Mouse (Mus musculus): ENCODE measurements around the gene Apobec4. TPM values are rescaled to one million over a fixed set of nuclear protein-coding genes. Genes with fewer than 3 reads are reported as not detected.
A peak's percentile ranks its signal among the peaks of the same experiment; 100 is the strongest.
"Not testable (repeated sequence)": the region's sequence is repeated elsewhere in the genome, so short reads cannot be mapped to it uniquely, and the experiment has no call there.

Gene Apobec4
- polyA plus RNA-seq, 1 experiment from 2014 or later, result not detected

DNA sequence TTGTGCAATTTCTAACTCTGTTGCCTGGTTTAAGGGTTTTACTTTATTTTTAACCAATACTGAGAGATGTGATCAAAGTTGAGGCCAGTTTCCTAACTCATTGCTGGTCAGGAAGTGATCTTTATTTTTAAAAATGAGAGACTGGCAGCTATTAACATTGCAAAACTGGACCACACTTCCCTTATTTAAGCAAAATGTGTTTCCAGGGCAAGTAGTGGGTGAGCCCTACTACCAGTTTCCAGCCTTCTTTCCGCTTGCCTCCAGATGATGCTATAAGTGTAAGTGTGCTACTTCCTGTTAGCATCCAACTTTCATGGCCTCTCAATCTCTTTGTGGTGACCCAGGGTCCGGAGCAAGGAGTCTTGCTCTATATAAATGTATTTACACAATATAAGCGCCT is 24.2 kb downstream of the Apobec4 start:
- WGBS, result 97% methylated on average over 3 of the region's 3 CpGs
- not testable (repeated sequence) for H3K4me1 ChIP-seq; H3K9me3 ChIP-seq; H3K27ac ChIP-seq; H3K4me3 ChIP-seq; H3K27me3 ChIP-seq (ENCODE audit: poor library complexity, severe bottlenecking); DNase-seq (ENCODE audit: extremely low spot score, low spot score)
- peaks cover 65% of the 10 kb centered on the region for H3K36me3 ChIP-seq (replicated peaks)

GRCm38 (mm10) chr1:152779071-152779737 is 28.9 kb downstream of the Apobec4 start:
- DNase-seq (ENCODE audit: extremely low spot score, low spot score), result peak; percentile 64
- Histone ChIP-seq H3K27ac (no peak overlapping the region), H3K4me3 (no peak overlapping the region), H3K4me1 (0 out of 2 replicates have a peak, but pooled peaks cover 2% of the 10 kb centered on the region), H3K27me3 (ENCODE audit: poor library complexity, severe bottlenecking) (no peaks in the 10 kb centered on the region), H3K36me3 (replicated peaks) (peaks cover 21% of the 10 kb centered on the region), H3K9me3 (no peaks in the 10 kb centered on the region)
- 37% methylated on average over 10 of the region's 10 CpGs for WGBS

- Histone ChIP-seq H3K4me1 (peaks cover 15% of the 10 kb centered on the region), H3K9me3 (no peaks in the 10 kb centered on the region), H3K27me3 (ENCODE audit: poor library complexity, severe bottlenecking) (no peaks in the 10 kb centered on the region), H3K36me3 (replicated peaks) (no peaks in the 10 kb centered on the region), H3K27ac (no peak overlapping the region), H3K4me3 (no peak overlapping the region)
- DNase-seq (ENCODE audit: extremely low spot score, low spot score), result no peak
- 96% methylated on average over 8 of the region's 8 CpGs for WGBS
These were observed 34.3 kb downstream of the Apobec4 start for GRCm38 (mm10) chr1:152784620-152785019.

DNA sequence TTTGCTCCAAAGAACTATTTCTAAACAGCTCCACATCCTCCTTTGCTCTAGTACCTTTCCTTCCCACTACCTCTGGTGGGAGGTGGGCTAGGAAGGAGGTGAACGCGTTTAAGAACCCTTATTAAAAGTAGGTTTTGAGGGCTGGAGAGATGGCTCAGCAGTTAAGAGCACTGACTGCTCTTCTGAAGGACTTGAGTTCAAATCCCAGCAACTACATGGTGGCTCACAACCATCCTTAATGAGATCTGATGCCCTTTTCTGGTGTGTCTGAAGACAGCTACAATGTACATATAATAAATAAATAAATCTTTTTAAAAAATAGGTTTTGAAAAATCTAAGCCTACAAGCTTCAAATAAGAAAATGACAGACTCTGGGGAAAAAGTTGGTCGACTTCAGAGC is 35.1 kb downstream of the Apobec4 start:
- not testable (repeated sequence) for H3K36me3 ChIP-seq (replicated peaks); H3K9me3 ChIP-seq; H3K27ac ChIP-seq; H3K4me3 ChIP-seq; DNase-seq (ENCODE audit: extremely low spot score, low spot score); H3K27me3 ChIP-seq (ENCODE audit: poor library complexity, severe bottlenecking)
- 91% methylated on average over 3 of the region's 3 CpGs for WGBS
- H3K4me1 ChIP-seq, result peaks cover 18% of the 10 kb centered on the region

GRCm38 (mm10) chr1:152786953-152787352 is 36.6 kb downstream of the Apobec4 start:
- no peaks in the 10 kb centered on the region for H3K27me3 ChIP-seq (ENCODE audit: poor library complexity, severe bottlenecking)
- peaks cover 33% of the 10 kb centered on the region for H3K4me1 ChIP-seq
- DNase-seq (ENCODE audit: extremely low spot score, low spot score), result no peak
- peaks cover 3% of the 10 kb centered on the region; the same call in 1 of the 2 replicates for H3K9me3 ChIP-seq
- H3K4me3 ChIP-seq, result no peak overlapping the region
- no peaks in the 10 kb centered on the region for H3K36me3 ChIP-seq (replicated peaks)
- H3K27ac ChIP-seq, result no peak overlapping the region
- 86% methylated on average over 4 of the region's 4 CpGs for WGBS

DNA sequence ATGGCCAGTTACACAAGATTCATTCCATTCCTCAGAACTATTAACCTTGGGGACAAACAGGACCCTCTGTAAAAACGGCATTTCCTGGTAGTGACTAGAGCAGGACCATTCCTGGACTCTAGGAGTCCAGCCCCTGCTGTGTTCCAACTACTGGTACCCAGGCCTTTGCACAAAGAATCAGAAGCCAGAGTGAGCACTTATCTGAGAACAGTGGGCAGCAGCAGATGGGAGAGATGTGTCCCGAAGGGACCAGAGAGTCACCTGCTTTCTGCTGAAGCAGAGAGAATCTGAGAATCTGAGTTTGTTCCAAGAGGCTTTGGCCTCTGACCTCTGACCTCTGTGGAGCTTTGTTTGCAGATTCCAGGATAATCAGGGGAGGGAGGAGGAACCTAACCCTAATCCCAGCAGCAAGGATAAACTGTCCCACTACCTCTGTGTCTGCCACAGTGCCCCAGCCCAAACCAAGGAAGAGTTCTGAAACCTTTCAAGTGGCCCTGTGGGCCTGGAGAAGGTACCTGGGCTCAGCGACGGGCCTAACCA is 37.8 kb downstream of the Apobec4 start:
- peaks cover 45% of the 10 kb centered on the region for H3K4me1 ChIP-seq
- 20% methylated on average over 4 of the region's 4 CpGs for WGBS

DNA sequence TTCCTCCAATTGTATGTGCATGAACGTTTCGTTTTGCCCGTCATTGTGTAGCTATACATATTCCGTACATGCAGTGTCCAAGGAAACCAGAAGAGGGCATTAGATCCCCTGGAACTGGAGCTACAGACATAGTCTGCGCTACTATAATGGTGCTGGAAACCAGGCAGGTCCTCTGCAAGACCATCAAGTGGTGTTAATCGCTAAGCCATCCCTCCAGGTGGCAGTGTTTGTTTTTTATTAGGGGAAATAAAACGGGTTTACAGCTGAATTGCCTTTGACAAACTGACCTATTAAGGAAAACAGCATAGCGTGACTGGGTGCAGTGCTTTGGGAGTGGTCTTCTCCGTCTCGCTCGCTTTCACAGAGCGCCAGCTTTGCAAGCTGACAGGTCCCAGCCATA is 39.9 kb downstream of the Apobec4 start:
- peak overlapping the region; percentile 66; the same call in 1 of the 2 replicates for H3K27ac ChIP-seq
- WGBS, result 34% methylated on average over 12 of the region's 12 CpGs

More for the DNA sequence above, 37.8 kb downstream of the Apobec4 start:
- no peak for DNase-seq (ENCODE audit: extremely low spot score, low spot score)
- Histone ChIP-seq H3K27ac (peak overlapping the region; percentile 52), H3K27me3 (ENCODE audit: poor library complexity, severe bottlenecking) (no peaks in the 10 kb centered on the region), H3K9me3 (peaks cover 3% of the 10 kb centered on the region; the same call in 1 of the 2 replicates), H3K4me3 (no peak overlapping the region), H3K36me3 (replicated peaks) (no peaks in the 10 kb centered on the region)

DNA sequence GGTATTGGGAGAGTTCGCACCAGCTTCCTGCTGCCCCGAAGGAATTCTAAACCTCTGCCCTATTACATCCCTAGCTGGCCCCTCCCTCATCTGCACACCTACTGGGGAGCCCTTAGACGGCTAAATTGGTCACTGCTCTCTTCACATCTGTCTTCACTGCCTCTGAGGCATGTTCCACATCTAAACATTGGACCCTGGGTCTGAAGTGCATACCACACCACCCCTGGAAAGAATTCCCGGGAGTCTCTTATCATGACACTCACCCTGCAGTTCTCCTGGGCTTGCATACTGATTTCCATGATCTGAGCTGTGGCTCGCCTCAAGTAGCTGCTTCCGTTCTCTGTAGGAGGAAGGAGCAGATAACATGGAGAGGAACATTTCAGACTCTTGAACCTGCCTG is 40.5 kb downstream of the Apobec4 start:
- no peaks in the 10 kb centered on the region for H3K27me3 ChIP-seq (ENCODE audit: poor library complexity, severe bottlenecking)
- H3K36me3 ChIP-seq (replicated peaks), result no peaks in the 10 kb centered on the region
- H3K4me3 ChIP-seq, result no peak overlapping the region
- no peak for DNase-seq (ENCODE audit: extremely low spot score, low spot score)
- H3K4me1 ChIP-seq, result peaks cover 60% of the 10 kb centered on the region
- peak overlapping the region; percentile 66 for H3K27ac ChIP-seq
- 29% methylated on average over 6 of the region's 6 CpGs for WGBS
- peaks cover 3% of the 10 kb centered on the region; the same call in 1 of the 2 replicates for H3K9me3 ChIP-seq

More for the DNA sequence above, 39.9 kb downstream of the Apobec4 start:
- DNase-seq (ENCODE audit: extremely low spot score, low spot score), result peak; percentile 36
- Histone ChIP-seq H3K4me3 (no peak overlapping the region), H3K36me3 (replicated peaks) (no peaks in the 10 kb centered on the region), H3K27me3 (ENCODE audit: poor library complexity, severe bottlenecking) (no peaks in the 10 kb centered on the region), H3K9me3 (peaks cover 3% of the 10 kb centered on the region; the same call in 1 of the 2 replicates), H3K4me1 (peaks cover 60% of the 10 kb centered on the region)

- peak; percentile 42 for DNase-seq (ENCODE audit: extremely low spot score, low spot score)
- peaks cover 3% of the 10 kb centered on the region; the same call in 1 of the 2 replicates for H3K9me3 ChIP-seq
- H3K27ac ChIP-seq, result peak overlapping the region; percentile 66
- no peaks in the 10 kb centered on the region for H3K36me3 ChIP-seq (replicated peaks)
- 26% methylated on average over 4 of the region's 4 CpGs for WGBS
- peaks cover 60% of the 10 kb centered on the region for H3K4me1 ChIP-seq
- H3K27me3 ChIP-seq (ENCODE audit: poor library complexity, severe bottlenecking), result no peaks in the 10 kb centered on the region
- no peak overlapping the region for H3K4me3 ChIP-seq
These were observed 40.9 kb downstream of the Apobec4 start for GRCm38 (mm10) chr1:152791269-152791668.

- peak; percentile 57 for DNase-seq (ENCODE audit: extremely low spot score, low spot score)
- peak overlapping the region; percentile 81 for H3K27ac ChIP-seq
These were observed 42.6 kb downstream of the Apobec4 start for GRCm38 (mm10) chr1:152792736-152793494.

DNA sequence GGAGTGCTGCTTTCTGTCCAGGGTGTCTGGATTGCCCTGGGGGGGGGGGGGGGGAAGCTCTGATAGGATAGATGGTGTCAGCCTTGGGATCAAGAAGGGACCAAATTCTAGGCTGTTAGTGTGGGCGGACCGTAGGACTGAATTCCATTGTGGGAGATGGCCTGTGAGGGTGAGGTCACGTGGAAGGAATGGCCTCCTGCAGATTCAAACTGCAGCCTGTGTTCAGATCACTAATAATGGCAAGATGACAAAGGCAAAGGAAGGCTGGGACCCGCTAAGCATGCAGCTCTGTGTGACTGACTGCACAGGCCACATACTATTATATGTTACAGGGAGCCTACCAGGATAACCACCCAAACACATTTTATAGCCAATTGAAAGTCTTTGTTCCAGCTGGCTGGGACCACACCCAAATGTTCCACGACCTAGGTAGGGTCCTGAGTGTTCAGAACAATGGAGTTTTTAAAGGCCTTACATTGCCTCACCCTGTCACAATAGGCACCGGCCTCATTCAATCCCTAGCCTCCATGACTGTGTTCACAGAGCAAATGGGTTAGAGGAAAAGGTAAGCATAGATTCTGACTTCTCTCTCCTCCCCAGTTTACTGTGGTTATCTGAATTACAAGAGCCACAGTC is 43.3 kb downstream of the Apobec4 start:
- Histone ChIP-seq H3K9me3 (peaks cover 3% of the 10 kb centered on the region; the same call in 1 of the 2 replicates), H3K4me1 (peaks cover 47% of the 10 kb centered on the region), H3K27me3 (ENCODE audit: poor library complexity, severe bottlenecking) (no peaks in the 10 kb centered on the region), H3K27ac (peak overlapping the region; percentile 81), H3K4me3 (0 out of 2 replicates have a peak overlapping the region, but pooled peaks have one; percentile 18), H3K36me3 (replicated peaks) (no peaks in the 10 kb centered on the region)
- WGBS, result 17% methylated on average over 6 of the region's 6 CpGs
- DNase-seq (ENCODE audit: extremely low spot score, low spot score), result peak; percentile 63

More at GRCm38 (mm10) chr1:152792736-152793494, 42.6 kb downstream of the Apobec4 start:
- Histone ChIP-seq H3K4me1 (peaks cover 54% of the 10 kb centered on the region), H3K27me3 (ENCODE audit: poor library complexity, severe bottlenecking) (no peaks in the 10 kb centered on the region), H3K4me3 (peak overlapping the region; percentile 18; the same call in 1 of the 2 replicates), H3K36me3 (replicated peaks) (no peaks in the 10 kb centered on the region), H3K9me3 (peaks cover 3% of the 10 kb centered on the region; the same call in 1 of the 2 replicates)
- 14% methylated on average over 12 of the region's 12 CpGs for WGBS

DNA sequence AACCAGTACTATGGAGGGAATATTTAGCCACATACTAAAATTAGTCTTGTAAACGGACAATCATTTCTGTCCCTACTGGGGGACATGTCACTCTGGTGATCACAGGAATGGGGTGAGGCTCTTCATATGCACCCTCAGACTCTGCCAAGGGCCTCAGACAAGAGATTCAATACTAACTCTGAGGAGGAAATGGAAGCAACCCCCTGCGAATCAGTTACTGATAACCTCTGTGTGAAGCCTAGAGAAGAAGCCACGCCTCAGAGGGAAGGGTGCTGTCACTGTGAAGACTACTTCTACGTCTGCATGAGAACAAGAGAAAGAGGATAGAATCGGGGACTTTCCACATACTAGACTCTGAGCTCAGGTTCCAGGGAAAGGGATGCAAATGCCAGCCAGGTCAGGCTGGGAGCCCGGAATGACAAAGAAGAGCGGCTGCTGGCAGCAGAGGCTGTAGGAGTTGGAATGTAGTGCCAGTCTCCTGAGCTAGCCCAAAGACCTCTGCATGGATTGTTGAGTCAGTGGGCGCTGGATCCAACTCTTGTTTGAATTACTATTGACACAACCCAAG is 45.4 kb downstream of the Apobec4 start:
- H3K9me3 ChIP-seq, result peaks cover 3% of the 10 kb centered on the region; the same call in 1 of the 2 replicates
- H3K4me1 ChIP-seq, result peaks cover 57% of the 10 kb centered on the region
- 0 out of 2 replicates have a peak, but pooled peaks cover 6% of the 10 kb centered on the region for H3K27me3 ChIP-seq (ENCODE audit: poor library complexity, severe bottlenecking)
- WGBS, result 75% methylated on average over 8 of the region's 8 CpGs
- H3K27ac ChIP-seq, result peak overlapping the region; percentile 8; the same call in 1 of the 2 replicates
- H3K36me3 ChIP-seq (replicated peaks), result no peaks in the 10 kb centered on the region
- no peak for DNase-seq (ENCODE audit: extremely low spot score, low spot score)
- no peak overlapping the region for H3K4me3 ChIP-seq
